Mouse (Mus musculus) frontal cortex, postnatal 14 days (tissue): Measurements from ENCODE around the gene Arl2bp.
A peak's percentile ranks its signal among the peaks of the same experiment; 100 is the strongest.

Source experiments
- DNase-seq, 2 experiments: peaks; one replicate each; pipeline ENCODE4 v3.0.0; 2022; ENCODE audit warnings: low spot score in 2 of 2

Arl2bp gene

GRCm38 (mm10) chr8:94666456-94667308, at the start of gene Arl2bp:
Gene Arl2bp (plus strand): TSS chr8:94666600.
- peak; percentile 91 to 92 for DNase-seq

GRCm38 (mm10) chr8:94624885-94625284, 41.5 kb upstream of the Arl2bp start:
- DNase-seq = no peak

- no peak for DNase-seq
Observed at GRCm38 (mm10) chr8:94633564-94634194, 32.7 kb upstream of the Arl2bp start.

- no peak for DNase-seq
Observed at GRCm38 (mm10) chr8:94634211-94634610, 32.2 kb upstream of the Arl2bp start.

- no peak for DNase-seq
Observed at GRCm38 (mm10) chr8:94641183-94641582, 25.2 kb upstream of the Arl2bp start.

GRCm38 (mm10) chr8:94641938-94642337, 24.5 kb upstream of the Arl2bp start:
- no peak for DNase-seq

GRCm38 (mm10) chr8:94645202-94645601, 21.2 kb upstream of the Arl2bp start:
- no peak for DNase-seq

- DNase-seq = no peak
Observed at GRCm38 (mm10) chr8:94646165-94646564, 20.2 kb upstream of the Arl2bp start.

GRCm38 (mm10) chr8:94649496-94649895, 16.9 kb upstream of the Arl2bp start:
- DNase-seq = no peak

- no peak for DNase-seq
Observed at GRCm38 (mm10) chr8:94652951-94653350, 13.4 kb upstream of the Arl2bp start.

GRCm38 (mm10) chr8:94654994-94655393, 11.4 kb upstream of the Arl2bp start:
- no peak for DNase-seq

GRCm38 (mm10) chr8:94658031-94658430, 8.4 kb upstream of the Arl2bp start:
- no peak for DNase-seq

- no peak for DNase-seq
Observed at GRCm38 (mm10) chr8:94660418-94660817, 6.0 kb upstream of the Arl2bp start.

- no peak for DNase-seq
Observed at GRCm38 (mm10) chr8:94664722-94665121, 1.7 kb upstream of the Arl2bp start.

- no peak for DNase-seq
Observed at GRCm38 (mm10) chr8:94674384-94674783, 8.0 kb downstream of the Arl2bp start.

GRCm38 (mm10) chr8:94675923-94676322, 9.5 kb downstream of the Arl2bp start:
- DNase-seq = no peak

GRCm38 (mm10) chr8:94678582-94678981, 12.2 kb downstream of the Arl2bp start:
- DNase-seq = no peak

GRCm38 (mm10) chr8:94680414-94680813, 14.0 kb downstream of the Arl2bp start:
- no peak for DNase-seq

- DNase-seq = no peak
Observed at GRCm38 (mm10) chr8:94682732-94683524, 16.5 kb downstream of the Arl2bp start.

- no peak for DNase-seq
Observed at GRCm38 (mm10) chr8:94684287-94684686, 17.9 kb downstream of the Arl2bp start.

- DNase-seq = no peak
Observed at GRCm38 (mm10) chr8:94685953-94686352, 19.6 kb downstream of the Arl2bp start.

- no peak for DNase-seq
Observed at GRCm38 (mm10) chr8:94694701-94695100, 28.3 kb downstream of the Arl2bp start.
